Mouse (Mus musculus) E14TG2a.4 (cell line): ENCODE results near the gene Magi1.
A peak's percentile ranks its signal among the peaks of the same experiment; 100 is the strongest.

ENCODE experiments used
- H3K27me3 ChIP-seq: 2 replicates; pipeline ENCODE4 v1.6.1; 2014; ENCODE audit warnings: low read length, control low read depth; ENCODE audit not compliant: insufficient read depth
- H3K36me3 ChIP-seq: 2 replicates; pipeline ENCODE4 v1.6.1; 2014; ENCODE audit warnings: low read length, control low read depth; ENCODE audit not compliant: insufficient read depth
- H3K4me1 ChIP-seq: replicated peaks from 2 replicates; pipeline ENCODE4 v1.6.1; 2014; ENCODE audit warnings: low read depth, low read length, control low read depth
- H3K4me3 ChIP-seq: replicated peaks from 2 replicates; pipeline ENCODE4 v1.5.1; 2014; ENCODE audit warnings: mild to moderate bottlenecking, low read length
- H3K9me3 ChIP-seq: 2 replicates; pipeline ENCODE4 v1.6.1; 2014; ENCODE audit warnings: low read length, control low read depth
- CTCF ChIP-seq: conservative IDR thresholded peaks from 2 replicates; pipeline ENCODE4 v1.5.1; 2014; ENCODE audit warnings: low read length
- NANOG ChIP-seq: IDR thresholded peaks from 2 replicates; pipeline ENCODE4 v1.6.1; 2014; ENCODE audit warnings: borderline replicate concordance, low read length, mixed read lengths
- POU5F1 ChIP-seq: IDR thresholded peaks from 2 replicates; pipeline ENCODE4 v1.6.1; 2014; ENCODE audit warnings: low read length, borderline replicate concordance

Gene Magi1

DNA sequence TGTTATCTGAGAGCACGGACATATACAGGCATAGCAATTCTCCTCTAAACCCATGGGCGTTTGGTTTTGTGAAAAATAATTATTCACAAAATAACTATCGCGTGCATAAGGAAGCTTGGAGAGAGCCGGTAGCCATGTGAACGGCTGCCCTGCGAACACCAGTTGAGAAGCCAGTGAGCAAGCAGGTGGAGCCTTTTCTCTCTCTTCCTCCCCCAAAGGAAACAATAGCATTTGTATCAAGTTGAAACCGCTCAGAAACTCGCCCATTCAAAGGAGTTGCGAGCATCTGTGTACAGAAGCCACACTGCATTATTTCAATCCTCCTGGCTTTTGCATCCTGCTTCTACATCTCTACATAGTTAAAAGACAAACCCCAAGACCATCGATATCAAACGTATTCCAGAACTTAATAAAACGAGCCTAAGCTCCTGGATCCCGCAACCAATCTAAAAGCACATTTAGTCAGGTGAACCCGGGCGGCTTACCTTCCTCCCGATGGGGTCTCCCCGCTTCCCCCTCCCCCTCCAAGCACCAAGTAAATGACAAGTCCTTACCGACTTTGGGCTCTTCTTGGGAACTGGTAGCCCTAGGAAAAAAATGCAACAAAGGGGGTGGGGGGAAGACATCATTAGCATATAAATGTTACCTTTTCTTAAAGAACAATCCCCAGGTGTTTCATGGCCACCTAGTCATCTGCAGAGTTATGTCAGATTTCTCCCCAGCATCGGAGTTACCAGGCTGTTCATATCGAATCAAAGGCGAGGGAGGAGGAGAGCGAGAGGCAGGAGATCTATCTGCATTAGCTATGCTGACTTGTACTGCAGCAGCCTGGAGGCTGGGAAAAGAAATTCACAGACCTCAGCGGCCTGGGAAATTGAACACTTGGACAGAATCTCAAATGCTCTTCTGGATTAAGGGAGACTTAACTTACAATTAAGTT lies 566.8 kb downstream of the Magi1 start:
- Histone ChIP-seq H3K36me3 (no peaks in the 10 kb centered on the region), H3K4me1 (peaks cover 40% of the 10 kb centered on the region), H3K4me3 (peak overlapping the region; percentile 41), H3K9me3 (no peaks in the 10 kb centered on the region), H3K27me3 (peaks cover 11% of the 10 kb centered on the region)
- no peak for TF ChIP-seq POU5F1
- no peak for TF ChIP-seq NANOG

DNA sequence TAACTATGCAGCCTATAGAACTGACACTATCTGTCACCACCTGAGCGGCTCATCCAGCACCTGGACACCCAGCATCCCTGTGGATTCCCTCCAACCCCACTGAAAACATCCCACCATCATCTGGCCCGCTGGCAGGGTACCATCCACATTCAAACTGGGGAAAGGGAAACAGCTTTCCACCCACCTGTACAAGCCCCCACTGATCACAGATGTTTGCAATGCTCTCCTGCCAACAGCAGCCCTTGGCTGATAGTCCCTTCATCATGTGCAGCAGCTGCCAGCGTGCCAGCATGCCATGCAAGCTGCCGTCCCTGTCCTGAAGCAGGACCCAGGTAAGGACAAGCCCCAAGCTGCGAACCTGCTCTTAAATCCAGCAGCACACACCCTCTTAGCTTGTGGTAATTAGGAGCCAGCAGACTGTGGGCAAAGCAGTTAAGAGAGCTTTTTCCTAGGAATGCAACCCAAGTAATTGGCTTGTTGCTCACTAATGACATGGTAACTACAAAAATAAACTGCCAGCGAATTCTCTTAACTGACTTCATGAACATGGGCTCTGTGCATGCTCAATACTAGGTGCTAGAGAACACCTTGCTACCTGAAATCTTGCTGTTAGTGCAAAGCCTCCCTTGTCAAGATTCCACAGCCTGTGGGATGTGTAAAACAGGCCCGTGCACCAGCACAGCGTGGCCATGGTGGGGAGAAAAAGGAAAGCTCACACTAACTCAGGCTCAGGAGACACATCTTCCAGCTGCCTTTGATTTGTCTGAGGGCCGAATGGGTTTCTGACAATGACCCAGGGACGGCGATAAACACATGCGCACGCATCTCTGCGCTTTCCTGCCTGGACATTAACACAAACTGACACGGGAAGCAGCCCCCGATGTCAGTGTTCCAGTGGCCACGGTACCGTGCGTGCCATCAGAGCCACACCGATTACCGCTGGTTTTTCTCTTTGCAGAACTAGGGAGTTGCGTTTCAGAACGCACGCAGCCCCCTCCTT lies 568.2 kb downstream of the Magi1 start:
- H3K36me3 ChIP-seq = no peaks in the 10 kb centered on the region
- TF ChIP-seq POU5F1 = no peak
- TF ChIP-seq NANOG = no peak
- TF ChIP-seq CTCF = no peak
- H3K4me3 ChIP-seq = peak overlapping the region; percentile 41; the same call in 1 of the 2 replicates
- peaks cover 11% of the 10 kb centered on the region for H3K27me3 ChIP-seq
- no peaks in the 10 kb centered on the region for H3K9me3 ChIP-seq
- H3K4me1 ChIP-seq = peaks cover 40% of the 10 kb centered on the region

DNA sequence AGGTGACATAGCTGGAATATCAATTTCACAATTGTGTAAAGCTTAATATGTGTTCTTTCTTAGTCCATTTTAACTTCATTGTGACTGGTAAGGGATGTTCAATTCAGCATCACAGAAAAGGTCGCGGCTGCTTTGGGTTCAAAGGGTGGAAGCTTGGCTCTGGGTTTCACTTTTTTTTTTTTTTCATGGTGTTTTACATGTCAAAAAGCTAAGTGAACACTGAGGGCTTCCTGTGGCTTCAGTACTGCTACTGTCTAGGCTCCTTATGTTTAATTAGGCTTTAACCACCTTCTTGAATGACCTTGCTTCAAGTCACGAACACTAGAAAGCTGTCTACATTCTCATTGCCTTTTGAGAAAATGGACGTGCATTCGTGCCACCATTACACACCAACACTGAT lies 579.4 kb downstream of the Magi1 start:
- Histone ChIP-seq H3K27me3 (no peaks in the 10 kb centered on the region), H3K4me1 (peaks cover 13% of the 10 kb centered on the region)
- no peak for TF ChIP-seq POU5F1
- TF ChIP-seq CTCF = no peak
- TF ChIP-seq NANOG = no peak

DNA sequence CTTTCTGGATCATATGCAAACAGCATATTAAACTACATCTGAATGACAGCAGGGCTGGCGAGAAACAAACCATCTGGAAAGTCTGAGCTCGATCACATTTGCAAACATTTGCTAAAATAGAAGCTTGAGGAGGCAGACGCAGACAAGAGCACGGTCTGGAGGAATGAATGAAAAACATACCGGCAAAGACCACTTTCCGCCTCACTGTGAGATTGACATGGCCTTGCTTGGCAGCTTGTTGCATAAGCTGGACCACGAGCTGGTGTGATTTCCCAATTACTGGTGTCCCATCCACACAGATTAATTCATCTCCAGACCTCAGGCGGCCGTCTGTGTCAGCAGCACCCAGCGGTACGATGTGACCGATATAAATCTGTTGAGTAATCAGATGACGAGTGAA lies 584.3 kb downstream of the Magi1 start:
- no peaks in the 10 kb centered on the region for H3K27me3 ChIP-seq
- no peak for TF ChIP-seq CTCF
- no peak for TF ChIP-seq POU5F1
- no peak for TF ChIP-seq NANOG
- peaks cover 29% of the 10 kb centered on the region for H3K4me1 ChIP-seq
- no peak overlapping the region for H3K4me3 ChIP-seq
- H3K36me3 ChIP-seq = peaks cover 5% of the 10 kb centered on the region; the same call in 1 of the 2 replicates
- H3K9me3 ChIP-seq = no peaks in the 10 kb centered on the region

More for the DNA sequence above, 579.4 kb downstream of the Magi1 start:
- H3K36me3 ChIP-seq = peaks cover 2% of the 10 kb centered on the region; the same call in 1 of the 2 replicates
- H3K9me3 ChIP-seq = no peaks in the 10 kb centered on the region
- H3K4me3 ChIP-seq = no peak overlapping the region

DNA sequence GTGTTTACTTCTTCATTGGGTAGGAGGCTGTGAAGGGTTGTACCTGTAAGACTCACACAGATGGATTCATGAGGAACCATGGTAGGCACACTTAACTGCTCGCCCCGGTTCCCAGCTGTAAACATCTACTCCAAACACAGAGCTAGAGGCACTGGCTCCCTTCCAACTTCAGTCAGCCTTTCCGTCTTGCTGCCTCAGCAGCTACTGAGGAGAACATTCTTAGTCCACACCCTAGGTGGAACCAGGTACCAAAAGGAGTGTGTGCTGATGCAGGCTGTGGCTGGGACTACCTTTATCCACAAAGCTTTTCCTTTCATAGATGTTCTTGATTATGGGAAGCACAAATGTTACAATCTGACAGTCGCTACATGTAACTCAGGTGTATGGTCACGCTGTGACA lies 585.8 kb downstream of the Magi1 start:
- Histone ChIP-seq H3K9me3 (no peaks in the 10 kb centered on the region), H3K4me1 (peaks cover 22% of the 10 kb centered on the region), H3K36me3 (peaks cover 5% of the 10 kb centered on the region; the same call in 1 of the 2 replicates), H3K27me3 (no peaks in the 10 kb centered on the region), H3K4me3 (no peak overlapping the region)
- no peak for TF ChIP-seq NANOG
- no peak for TF ChIP-seq POU5F1
- TF ChIP-seq CTCF = no peak

DNA sequence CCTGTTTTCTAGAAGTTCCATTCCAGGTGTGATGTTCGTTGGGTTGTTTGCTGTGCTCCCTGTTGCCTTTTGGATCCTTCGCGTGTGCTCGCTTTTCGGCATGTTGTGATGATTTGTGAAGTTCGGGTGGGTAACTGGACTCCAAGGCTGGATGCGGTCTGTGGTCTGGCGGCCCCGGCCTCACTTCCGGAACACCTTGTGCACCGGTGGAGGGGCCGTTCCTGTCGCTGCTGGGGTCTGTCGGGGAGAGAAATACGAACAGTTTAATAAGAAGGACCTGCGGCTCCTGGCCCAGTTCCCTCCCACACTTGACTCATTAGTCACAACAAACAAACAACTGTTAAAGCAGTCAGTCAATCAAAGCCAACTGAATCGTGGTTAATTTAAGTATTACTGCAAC lies 605.0 kb downstream of the Magi1 start:
- Histone ChIP-seq H3K27me3 (peaks cover 37% of the 10 kb centered on the region), H3K36me3 (no peaks in the 10 kb centered on the region), H3K4me3 (peak overlapping the region; percentile 78), H3K4me1 (peaks cover 13% of the 10 kb centered on the region), H3K9me3 (no peaks in the 10 kb centered on the region)
- TF ChIP-seq POU5F1 (no peak), CTCF (no peak), NANOG (no peak)

DNA sequence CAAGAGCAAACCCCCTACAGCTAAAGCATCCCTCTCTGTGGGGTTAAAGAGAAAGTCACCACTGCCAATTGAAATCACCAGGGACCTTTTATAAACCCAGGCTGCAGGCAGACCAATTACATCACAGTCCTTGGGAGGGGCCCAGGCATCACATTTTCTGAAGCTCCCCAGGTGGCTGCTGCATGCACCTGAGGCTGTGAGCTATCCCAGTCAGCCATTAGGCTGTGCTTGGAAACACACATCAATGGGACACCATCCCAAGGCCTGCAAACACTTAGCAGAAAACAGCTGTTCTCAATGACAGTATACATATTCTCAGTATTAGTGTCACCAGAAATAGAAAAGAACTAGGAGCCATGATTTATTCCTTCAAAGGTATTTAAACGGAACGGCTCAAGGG lies 617.0 kb downstream of the Magi1 start:
- H3K4me3 ChIP-seq = no peak overlapping the region
- peaks cover 24% of the 10 kb centered on the region for H3K4me1 ChIP-seq
- TF ChIP-seq NANOG (no peak), POU5F1 (no peak), CTCF (no peak)
- no peaks in the 10 kb centered on the region for H3K9me3 ChIP-seq
- no peaks in the 10 kb centered on the region for H3K27me3 ChIP-seq
- H3K36me3 ChIP-seq = no peaks in the 10 kb centered on the region

DNA sequence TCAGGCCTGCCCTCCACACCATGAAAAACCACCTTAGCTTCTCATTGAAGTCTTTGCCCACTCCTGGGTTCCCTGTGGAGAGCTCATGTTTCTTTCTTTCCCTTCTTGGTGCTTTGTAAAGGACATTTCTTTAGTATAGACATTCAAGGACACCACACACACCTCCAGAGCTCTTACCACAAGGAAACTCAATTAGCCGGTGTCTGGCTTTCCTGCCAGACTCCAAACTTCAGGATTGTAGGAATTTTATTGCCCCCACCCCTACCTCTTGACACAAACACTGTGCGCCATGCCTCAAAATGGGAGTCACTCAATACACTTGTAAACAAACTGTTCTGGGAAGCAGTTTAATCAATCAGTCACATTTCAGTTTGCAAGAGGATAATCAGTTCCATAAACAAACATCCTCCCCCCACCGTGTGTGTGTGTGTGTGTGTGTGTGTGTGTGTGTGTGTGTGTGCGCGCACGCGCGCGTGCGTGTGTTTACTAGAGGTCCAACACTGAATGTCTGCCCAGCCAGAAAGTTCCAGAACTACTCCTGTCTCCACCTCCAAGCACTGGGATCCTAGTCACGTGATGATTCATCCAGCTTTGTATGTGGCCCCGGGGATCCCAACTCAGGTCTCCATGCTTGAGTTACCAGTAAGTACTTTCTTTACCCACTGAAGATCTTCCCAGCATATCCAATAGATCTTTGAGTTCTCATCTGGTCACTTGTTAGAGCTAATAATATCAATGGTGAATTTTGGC lies 618.5 kb downstream of the Magi1 start:
- peaks cover 29% of the 10 kb centered on the region for H3K4me1 ChIP-seq
- TF ChIP-seq POU5F1 (no peak), NANOG (no peak; the same call in 1 of the 2 replicates), CTCF (no peak)
- no peaks in the 10 kb centered on the region for H3K27me3 ChIP-seq
- H3K36me3 ChIP-seq = no peaks in the 10 kb centered on the region
- H3K4me3 ChIP-seq = no peak overlapping the region
- H3K9me3 ChIP-seq = no peaks in the 10 kb centered on the region
